Mouse (Mus musculus): ENCODE measurements around the gene Fgfr1op2. TPM values are rescaled to one million over a fixed set of nuclear protein-coding genes. Genes with fewer than 3 reads are reported as not detected.

Gene Fgfr1op2
- total RNA-seq, 2 experiments from 2014 or later = 44.0 to 48.1 TPM

DNA sequence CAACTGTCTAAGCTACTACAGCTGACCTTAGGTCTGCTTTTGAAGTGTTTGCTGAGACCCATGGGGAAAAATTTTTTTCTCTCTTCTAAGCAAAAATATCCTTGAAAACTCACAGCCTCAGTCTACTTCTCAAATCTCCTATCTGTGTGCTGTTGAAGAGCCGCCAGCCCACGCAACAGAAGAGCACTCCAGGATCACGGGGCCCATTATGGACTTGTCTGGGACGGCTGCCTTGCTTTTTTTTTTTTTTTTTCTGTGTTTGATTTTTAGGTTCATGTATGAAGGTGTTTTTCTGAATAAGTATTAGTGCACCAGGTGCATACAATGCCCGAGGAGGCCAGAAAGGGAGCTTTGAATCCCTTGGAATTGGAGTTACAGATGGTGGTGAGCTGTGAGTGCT lies 59.5 kb downstream of the Fgfr1op2 start:
- no peak for DNase-seq
- intact Hi-C loops (cut with DNase I) = no loop called here

- intact Hi-C loops (cut with DNase I) = no loop called here
- DNase-seq = no peak
Observed at GRCm38 (mm10) chr6:146640068-146640965, 63.3 kb downstream of the Fgfr1op2 start.

GRCm38 (mm10) chr6:146640991-146641390 lies 64.0 kb downstream of the Fgfr1op2 start:
- intact Hi-C loops (cut with DNase I) = no loop called here
- no peak for DNase-seq

- intact Hi-C loops (cut with DNase I) = no loop called here
- no peak for DNase-seq
Observed at GRCm38 (mm10) chr6:146641621-146642210, 64.7 kb downstream of the Fgfr1op2 start.

DNA sequence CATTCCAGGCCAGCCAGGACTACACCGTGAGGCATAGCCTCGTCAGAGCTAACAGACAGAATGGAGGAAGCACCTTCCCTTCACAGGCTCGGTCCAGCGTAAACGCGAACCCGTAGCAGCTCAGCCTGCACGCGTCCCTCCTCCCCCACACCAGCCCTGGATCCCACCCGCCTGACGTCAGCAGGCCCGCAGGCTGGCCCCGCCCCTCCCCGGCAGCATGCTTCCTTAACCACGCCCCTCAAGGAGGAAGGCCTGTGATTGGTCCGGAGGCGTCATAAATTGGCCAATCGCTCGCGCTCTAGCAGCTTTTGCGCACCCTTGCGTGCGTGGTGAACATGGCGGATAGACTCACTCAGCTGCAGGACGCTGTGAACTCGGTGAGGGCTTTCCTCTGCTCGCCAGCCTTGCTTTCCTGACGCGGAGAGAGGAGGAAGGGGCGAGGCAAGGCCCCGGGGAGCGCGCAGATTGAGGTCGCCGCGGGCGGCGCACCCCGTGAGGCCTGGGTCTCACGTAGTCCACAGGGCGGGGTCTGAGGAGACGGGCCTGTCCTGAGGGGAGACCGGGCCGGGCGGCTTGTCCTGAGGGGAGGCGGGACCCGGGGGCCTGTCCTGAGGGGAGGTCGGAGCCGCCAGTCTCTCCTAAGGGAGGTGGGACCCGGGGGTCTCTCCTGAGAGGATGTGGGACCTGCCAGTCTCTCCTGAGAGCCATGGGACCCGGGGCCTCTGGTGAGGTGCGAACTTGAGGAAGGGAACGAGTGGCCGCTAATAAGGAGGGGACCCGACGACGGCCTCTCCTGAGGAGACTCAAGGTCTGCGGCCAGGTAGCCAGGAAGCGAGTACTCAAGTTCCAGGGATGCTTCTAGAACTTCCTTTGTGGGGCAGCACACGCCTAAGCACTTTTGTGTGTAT lies 65.5 kb downstream of the Fgfr1op2 start, which contains the start of the genes Med21 and Tm7sf3:
TSS of gene Med21 (plus strand) at position 272 of the 908 bp plus-strand sequence.
TSS of gene Tm7sf3 (minus strand) at position 549 of the 908 bp plus-strand sequence.
- peak; percentile 93 to 98 for DNase-seq
- intact Hi-C loops (cut with DNase I) = no loop called here

- no peak for DNase-seq
- intact Hi-C loops (cut with DNase I) = no loop called here
Observed at GRCm38 (mm10) chr6:146643184-146643570, 66.2 kb downstream of the Fgfr1op2 start.

Other genes with a start within 250 kb of the Fgfr1op2 start
- gene Itpr2, start 75.0 kb upstream of the Fgfr1op2 start, total RNA-seq (2021) = 1 to 10 TPM; 7.9 to 9.6 TPM
- gene Ints13, start 632 bp downstream of the Fgfr1op2 start, total RNA-seq (2021) = 10 to 100 TPM; 11.3 to 11.8 TPM
- gene Med21, start 65.3 kb downstream of the Fgfr1op2 start, total RNA-seq (2021) = 10 to 100 TPM; 34.7 to 38.0 TPM
- 1 to 10 TPM; 6.2 to 7.3 TPM for gene Tm7sf3, start 65.6 kb downstream of the Fgfr1op2 start, total RNA-seq (2021)
- gene Stk38l, start 147.8 kb downstream of the Fgfr1op2 start, total RNA-seq (2021) = 1 to 10 TPM; 7.7 to 8.5 TPM
- 1 to 10 TPM in 1 of 2 experiments, under 1 TPM in 1; 0.39 to 1.3 TPM for gene Arntl2, start 218.9 kb downstream of the Fgfr1op2 start, total RNA-seq (2021)